Mouse (Mus musculus): Measurements from ENCODE around the gene Susd1. TPM values are rescaled to one million over a fixed set of nuclear protein-coding genes. Genes with fewer than 3 reads are reported as not detected.

Gene Susd1
- polyA plus RNA-seq, 1 experiment from 2014 or later: 1.6 TPM

DNA sequence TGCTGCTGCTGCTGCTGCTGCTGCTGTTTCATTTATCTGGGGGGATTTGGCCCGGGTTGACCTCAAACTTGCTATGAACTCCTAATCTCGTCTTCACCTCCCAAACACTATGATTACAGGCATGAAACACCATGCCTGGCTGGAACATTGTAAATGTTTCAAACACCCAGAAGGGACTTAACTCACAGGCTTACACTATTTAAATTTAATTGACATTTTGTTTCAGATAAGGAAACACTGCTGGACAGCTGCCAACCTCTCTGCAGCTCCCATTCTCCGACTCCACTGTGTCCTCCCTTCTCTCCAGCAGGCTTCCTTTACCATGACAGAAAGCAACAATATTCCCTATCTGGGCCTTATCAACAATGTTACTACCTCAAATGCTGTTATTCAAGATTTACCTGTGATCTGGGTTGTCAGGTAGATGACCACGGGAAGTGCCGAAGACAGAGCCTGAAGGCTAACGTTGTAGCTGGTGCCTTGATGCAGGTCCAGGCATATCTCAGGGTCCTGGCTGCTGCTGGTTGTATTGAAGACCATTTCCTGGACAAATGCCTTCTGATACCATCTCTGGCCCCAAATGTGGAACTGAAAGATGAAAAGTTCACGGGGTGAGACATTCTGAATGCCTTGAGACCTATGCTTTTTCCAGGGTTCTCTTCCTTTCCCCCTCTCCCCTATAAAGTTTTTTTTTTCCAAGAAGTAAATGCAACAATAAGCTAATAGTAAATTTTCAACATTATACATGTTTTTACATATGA, 88.8 kb downstream of the Susd1 start:
- Histone ChIP-seq H3K9me3 (no peaks in the 10 kb centered on the region), H3K36me3 (replicated peaks) (no peaks in the 10 kb centered on the region)
- no peak for DNase-seq (ENCODE audit: low spot score)

DNA sequence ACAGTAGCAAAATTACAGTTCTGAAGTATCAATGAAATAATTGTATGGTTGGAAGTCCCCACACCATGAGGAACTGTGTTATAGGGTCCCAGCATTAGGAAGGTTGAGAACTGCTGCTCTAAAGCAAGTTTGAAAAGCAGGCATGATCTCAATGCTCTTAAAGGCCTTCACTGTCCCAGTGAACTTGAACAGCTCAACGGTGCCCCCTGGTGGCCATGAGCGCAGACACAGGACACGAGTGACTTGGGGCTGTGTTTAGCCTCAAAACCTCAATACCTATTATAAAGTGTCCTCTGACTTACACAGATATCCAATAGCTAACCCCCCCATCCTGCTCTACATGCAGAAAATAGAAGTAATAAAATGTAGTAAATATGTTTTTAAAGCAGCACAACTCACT, 97.7 kb downstream of the Susd1 start:
- 1% methylated on average over 3 of the region's 3 CpGs for WGBS
- H3K9me3 ChIP-seq: no peaks in the 10 kb centered on the region
- H3K27ac ChIP-seq (replicated peaks): no peak overlapping the region
- no peak overlapping the region for H3K4me3 ChIP-seq
- no peaks in the 10 kb centered on the region for H3K36me3 ChIP-seq (replicated peaks)
- H3K27me3 ChIP-seq (replicated peaks; ENCODE audit: low read depth, poor library complexity, severe bottlenecking): no peaks in the 10 kb centered on the region
- no peaks in the 10 kb centered on the region for H3K4me1 ChIP-seq
- peak; percentile 89 for DNase-seq (ENCODE audit: low spot score)

More for the DNA sequence above, 88.8 kb downstream of the Susd1 start:
- no peak overlapping the region for H3K27ac ChIP-seq (replicated peaks)
- 79% methylated on average over 7 of the region's 7 CpGs for WGBS
- no peaks in the 10 kb centered on the region for H3K4me1 ChIP-seq
- no peak overlapping the region for H3K4me3 ChIP-seq
- H3K27me3 ChIP-seq (replicated peaks; ENCODE audit: low read depth, poor library complexity, severe bottlenecking): no peaks in the 10 kb centered on the region

GRCm38 (mm10) chr4:59340046-59340445, 98.4 kb downstream of the Susd1 start:
- no peak for DNase-seq (ENCODE audit: low spot score)
- Histone ChIP-seq H3K4me3 (no peak overlapping the region), H3K27me3 (replicated peaks; ENCODE audit: low read depth, poor library complexity, severe bottlenecking) (no peaks in the 10 kb centered on the region), H3K9me3 (no peaks in the 10 kb centered on the region), H3K27ac (replicated peaks) (no peak overlapping the region), H3K36me3 (replicated peaks) (no peaks in the 10 kb centered on the region), H3K4me1 (no peaks in the 10 kb centered on the region)
- WGBS: 72% methylated on average over 5 of the region's 5 CpGs

GRCm38 (mm10) chr4:59338896-59339535, 99.4 kb downstream of the Susd1 start:
- no peaks in the 10 kb centered on the region for H3K9me3 ChIP-seq
- WGBS: 92% methylated on average over 8 of the region's 8 CpGs
- no peak overlapping the region for H3K4me3 ChIP-seq

DNA sequence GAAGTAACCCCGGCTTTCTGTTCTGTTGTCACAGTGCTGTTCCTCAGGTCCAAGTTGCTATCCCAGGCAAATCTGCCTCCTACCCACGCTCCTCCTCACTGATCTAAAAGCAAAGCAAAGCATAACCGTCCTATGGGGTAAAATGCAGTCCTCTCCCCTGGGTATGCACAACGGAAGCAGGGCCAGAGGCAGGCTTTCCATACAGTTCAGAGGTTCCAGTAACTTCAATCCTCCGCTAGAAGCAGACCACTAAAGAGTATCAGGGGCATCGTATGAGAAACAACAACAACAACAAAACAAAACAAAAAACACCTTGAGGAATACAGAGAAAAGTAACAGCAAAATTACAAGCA, 100.9 kb downstream of the Susd1 start:
- H3K27me3 ChIP-seq (replicated peaks; ENCODE audit: low read depth, poor library complexity, severe bottlenecking): no peaks in the 10 kb centered on the region
- H3K9me3 ChIP-seq: no peaks in the 10 kb centered on the region
- WGBS: 88% methylated on average over 6 of the region's 6 CpGs

More at GRCm38 (mm10) chr4:59338896-59339535, 99.4 kb downstream of the Susd1 start:
- no peak overlapping the region for H3K27ac ChIP-seq (replicated peaks)
- no peaks in the 10 kb centered on the region for H3K27me3 ChIP-seq (replicated peaks; ENCODE audit: low read depth, poor library complexity, severe bottlenecking)
- H3K36me3 ChIP-seq (replicated peaks): no peaks in the 10 kb centered on the region
- H3K4me1 ChIP-seq: no peaks in the 10 kb centered on the region
- DNase-seq (ENCODE audit: low spot score): no peak

DNA sequence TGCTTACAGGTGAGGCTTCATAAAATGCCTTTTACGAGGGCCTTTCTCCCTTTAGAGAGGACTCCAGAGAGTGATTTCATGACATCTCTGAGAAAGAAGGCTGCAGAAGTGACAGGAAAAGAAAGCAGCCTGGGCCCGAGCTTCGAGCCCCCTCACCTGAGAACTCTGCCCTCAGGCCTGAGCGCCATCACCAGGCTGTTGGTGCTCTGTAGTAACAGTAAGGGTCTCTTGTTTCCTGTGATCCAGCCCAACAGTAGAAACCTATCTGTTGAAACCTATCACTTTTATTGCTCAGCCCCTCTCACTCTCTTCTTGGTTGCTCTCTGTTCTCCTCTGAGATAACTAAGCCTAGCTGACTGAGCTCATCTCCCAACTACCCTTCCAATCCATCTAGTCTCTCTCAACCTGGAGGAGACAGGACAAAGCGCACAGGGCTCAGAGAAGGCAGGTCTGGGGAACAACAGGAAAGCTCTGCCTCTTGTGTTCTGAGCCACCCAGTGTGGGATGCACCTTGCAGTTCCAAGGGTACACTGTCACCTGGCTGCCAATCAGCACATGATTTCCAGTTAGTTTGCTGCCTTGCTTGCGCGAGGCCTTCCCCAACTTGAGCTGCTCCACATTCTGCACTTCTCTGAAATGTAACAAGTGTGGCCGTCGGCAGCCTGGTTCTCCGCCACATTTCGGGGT, 101.4 kb downstream of the Susd1 start:
- whole genome bisulfite sequencing: 91% methylated on average over 11 of the region's 11 CpGs
- Histone ChIP-seq H3K4me3 (no peak overlapping the region), H3K27me3 (replicated peaks; ENCODE audit: low read depth, poor library complexity, severe bottlenecking) (no peaks in the 10 kb centered on the region), H3K4me1 (peaks cover 3% of the 10 kb centered on the region), H3K36me3 (replicated peaks) (no peaks in the 10 kb centered on the region), H3K27ac (replicated peaks) (no peak overlapping the region), H3K9me3 (no peaks in the 10 kb centered on the region)
- DNase-seq (ENCODE audit: low spot score): no peak

More for the DNA sequence above, 100.9 kb downstream of the Susd1 start:
- no peaks in the 10 kb centered on the region for H3K4me1 ChIP-seq
- no peaks in the 10 kb centered on the region for H3K36me3 ChIP-seq (replicated peaks)
- H3K4me3 ChIP-seq: no peak overlapping the region
- DNase-seq (ENCODE audit: low spot score): no peak
- H3K27ac ChIP-seq (replicated peaks): no peak overlapping the region

DNA sequence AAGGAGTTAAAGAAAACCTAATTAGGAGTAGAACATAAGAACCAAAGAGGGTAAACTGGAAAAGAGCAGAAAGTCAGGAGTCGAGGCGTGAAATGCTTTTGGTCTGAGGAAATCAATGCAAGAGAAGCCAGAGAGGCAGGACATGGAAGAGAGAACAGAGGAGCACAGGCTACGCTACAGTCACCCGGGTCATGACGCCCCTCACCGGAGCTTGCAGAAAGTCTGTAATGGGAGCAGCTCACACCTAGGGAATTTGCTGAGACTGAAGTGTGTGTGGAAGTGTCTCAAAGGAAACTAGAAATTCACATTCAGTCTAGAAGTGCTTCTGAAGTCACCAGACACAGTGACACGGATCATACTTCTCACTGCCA, 102.0 kb downstream of the Susd1 start:
- 83% methylated on average over 7 of the region's 7 CpGs for WGBS
- no peaks in the 10 kb centered on the region for H3K36me3 ChIP-seq (replicated peaks)

DNA sequence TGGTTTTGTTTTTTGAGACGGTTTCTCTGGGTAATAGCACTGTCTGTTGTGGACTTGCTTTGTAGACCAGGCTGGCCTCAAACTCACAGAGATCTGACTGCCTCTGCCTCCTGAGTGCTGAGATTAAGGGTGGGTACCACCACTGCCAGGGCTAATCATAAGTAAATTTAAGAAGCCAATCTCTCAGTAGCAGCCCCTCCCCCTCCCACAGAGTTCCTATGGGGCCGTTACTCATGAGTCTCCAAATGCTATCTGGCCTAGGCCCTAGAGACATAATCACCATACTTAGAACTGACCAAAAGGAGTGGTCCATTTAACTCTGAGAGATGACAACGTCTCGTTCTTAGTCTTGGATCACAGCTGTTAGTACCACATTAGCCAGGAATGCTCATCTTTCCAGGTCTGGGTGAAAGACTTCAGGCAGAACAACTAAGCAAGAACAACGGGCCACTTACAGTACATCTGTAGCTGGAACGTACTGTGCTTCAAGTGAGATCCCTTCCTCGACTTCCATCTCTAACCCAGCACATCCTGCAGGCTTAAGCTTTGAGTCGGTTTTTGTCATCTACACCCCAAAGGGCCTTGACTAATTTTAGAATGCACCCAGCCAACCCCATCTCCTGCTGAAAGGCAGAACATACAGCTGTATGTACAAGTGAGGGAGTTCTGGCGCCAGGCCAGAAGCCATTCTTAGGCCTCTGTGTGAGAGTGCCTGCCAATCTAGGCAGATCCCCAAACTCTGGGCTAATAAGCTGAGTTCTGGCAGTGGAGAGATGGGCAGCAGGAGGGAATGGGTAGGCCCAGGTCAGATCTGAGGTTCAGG, 102.6 kb downstream of the Susd1 start:
- peaks cover 13% of the 10 kb centered on the region for H3K4me1 ChIP-seq
- no peaks in the 10 kb centered on the region for H3K27me3 ChIP-seq (replicated peaks; ENCODE audit: low read depth, poor library complexity, severe bottlenecking)
- H3K4me3 ChIP-seq: no peak overlapping the region
- H3K27ac ChIP-seq (replicated peaks): 0 out of 2 replicates have a peak overlapping the region, but pooled peaks have one; percentile 1
- 87% methylated on average over 9 of the region's 9 CpGs for WGBS
- no peaks in the 10 kb centered on the region for H3K9me3 ChIP-seq
- no peaks in the 10 kb centered on the region for H3K36me3 ChIP-seq (replicated peaks)
- no peak for DNase-seq (ENCODE audit: low spot score)

More for the DNA sequence above, 102.0 kb downstream of the Susd1 start:
- Histone ChIP-seq H3K4me1 (peaks cover 8% of the 10 kb centered on the region), H3K4me3 (no peak overlapping the region), H3K27ac (replicated peaks) (0 out of 2 replicates have a peak overlapping the region, but pooled peaks have one; percentile 1), H3K27me3 (replicated peaks; ENCODE audit: low read depth, poor library complexity, severe bottlenecking) (no peaks in the 10 kb centered on the region), H3K9me3 (no peaks in the 10 kb centered on the region)
- DNase-seq (ENCODE audit: low spot score): no peak

- 70% methylated on average over 7 of the region's 7 CpGs for WGBS
- no peak overlapping the region for H3K4me3 ChIP-seq
- no peak overlapping the region for H3K27ac ChIP-seq (replicated peaks)
- H3K36me3 ChIP-seq (replicated peaks): no peaks in the 10 kb centered on the region
- H3K9me3 ChIP-seq: no peaks in the 10 kb centered on the region
- H3K27me3 ChIP-seq (replicated peaks; ENCODE audit: low read depth, poor library complexity, severe bottlenecking): no peaks in the 10 kb centered on the region
- DNase-seq (ENCODE audit: low spot score): no peak
- peaks cover 13% of the 10 kb centered on the region for H3K4me1 ChIP-seq
These were observed 103.3 kb downstream of the Susd1 start for GRCm38 (mm10) chr4:59335101-59335500.

GRCm38 (mm10) chr4:59334236-59334635, 104.2 kb downstream of the Susd1 start:
- Histone ChIP-seq H3K4me3 (no peak overlapping the region), H3K27me3 (replicated peaks; ENCODE audit: low read depth, poor library complexity, severe bottlenecking) (no peaks in the 10 kb centered on the region), H3K36me3 (replicated peaks) (no peaks in the 10 kb centered on the region), H3K4me1 (peaks cover 13% of the 10 kb centered on the region), H3K27ac (replicated peaks) (no peak overlapping the region), H3K9me3 (no peaks in the 10 kb centered on the region)
- DNase-seq (ENCODE audit: low spot score): no peak
- WGBS: 92% methylated on average over 4 of the region's 4 CpGs

DNA sequence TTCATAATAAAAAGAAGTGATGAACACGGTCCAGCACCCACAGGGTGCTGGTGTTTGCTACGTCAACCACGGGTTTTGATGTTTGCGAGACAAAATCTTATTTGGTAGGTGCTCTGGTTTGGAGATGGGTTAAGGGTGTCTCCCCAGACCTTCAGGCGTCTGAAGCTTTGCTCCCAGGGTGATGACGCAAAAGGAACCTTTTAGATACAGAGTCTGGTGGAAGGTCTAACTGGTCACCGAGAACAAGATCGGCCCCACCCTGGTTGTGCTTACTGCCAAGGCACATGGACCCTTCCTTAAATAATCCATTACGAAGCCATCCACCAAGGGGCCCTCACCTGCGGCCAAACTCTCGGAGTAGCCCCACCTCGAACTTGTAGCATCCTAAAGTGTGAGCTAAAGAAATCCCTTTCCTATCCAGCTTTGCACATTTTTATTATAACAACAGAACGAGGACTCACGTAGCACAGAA, 105.0 kb downstream of the Susd1 start:
- H3K36me3 ChIP-seq (replicated peaks): no peaks in the 10 kb centered on the region
- DNase-seq (ENCODE audit: low spot score): no peak
- no peaks in the 10 kb centered on the region for H3K27me3 ChIP-seq (replicated peaks; ENCODE audit: low read depth, poor library complexity, severe bottlenecking)
- no peak overlapping the region for H3K27ac ChIP-seq (replicated peaks)
- no peaks in the 10 kb centered on the region for H3K9me3 ChIP-seq
- 95% methylated on average over 14 of the region's 14 CpGs for WGBS
- H3K4me3 ChIP-seq: no peak overlapping the region
- H3K4me1 ChIP-seq: peaks cover 13% of the 10 kb centered on the region

Measured in embryonic facial prominence, embryonic 10.5 days (tissue).